Mouse (Mus musculus) c-Kit-positive CD71-positive TER-119-negative erythroid progenitor cells, embryonic 14.5 days (primary cell): ENCODE data around the gene Efcab2.

Experiments
- DNase-seq: peaks from one replicate; pipeline ENCODE4 v3.0.0-alpha.2; 2013; ENCODE audit warnings: low read depth

The Efcab2 gene

DNA sequence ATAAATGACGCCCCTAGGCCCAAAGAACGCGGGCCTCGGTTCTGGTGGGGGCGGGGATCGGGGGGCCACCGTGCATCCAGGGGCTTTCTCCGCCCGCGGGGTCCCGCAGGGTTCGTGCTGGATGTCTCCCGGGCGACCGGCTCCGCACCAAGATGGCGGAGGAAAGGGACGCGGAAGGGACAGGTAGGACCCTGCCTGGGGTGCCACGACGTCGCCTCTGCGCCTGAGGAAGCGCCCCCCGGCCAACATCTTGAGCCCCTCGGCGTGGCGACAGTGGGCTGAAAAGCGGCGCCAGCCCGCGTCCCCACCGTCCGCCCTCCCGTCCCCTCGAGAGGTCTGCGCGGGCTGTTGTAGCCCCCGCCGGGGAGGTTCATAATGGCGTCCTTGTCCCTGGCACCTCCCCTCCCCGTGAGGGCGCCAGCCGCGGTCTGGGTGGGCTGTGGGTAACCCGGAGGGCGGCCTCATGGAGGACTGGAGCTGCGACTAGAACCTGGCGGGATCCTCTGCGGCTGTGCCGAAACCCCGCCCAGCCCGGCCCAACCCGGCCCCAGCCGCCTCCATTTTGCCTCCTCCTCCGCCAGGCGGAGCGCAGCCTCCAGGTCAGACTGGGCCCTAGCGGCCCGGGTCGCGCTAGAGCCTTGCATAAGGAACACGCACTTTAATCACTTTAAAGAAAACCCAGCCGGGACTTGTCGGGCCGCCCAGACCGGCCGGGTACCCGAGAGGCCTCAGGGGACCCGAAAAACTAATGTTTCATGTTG lies at the start of gene Efcab2:
TSS of gene Efcab2 (plus strand) at position 135 of the 761 bp plus-strand sequence.
- DNase-seq: peak; percentile 80

- DNase-seq: no peak
Measured at GRCm38 (mm10) chr1:178357776-178358710, 47.8 kb upstream of the Efcab2 start.

DNA sequence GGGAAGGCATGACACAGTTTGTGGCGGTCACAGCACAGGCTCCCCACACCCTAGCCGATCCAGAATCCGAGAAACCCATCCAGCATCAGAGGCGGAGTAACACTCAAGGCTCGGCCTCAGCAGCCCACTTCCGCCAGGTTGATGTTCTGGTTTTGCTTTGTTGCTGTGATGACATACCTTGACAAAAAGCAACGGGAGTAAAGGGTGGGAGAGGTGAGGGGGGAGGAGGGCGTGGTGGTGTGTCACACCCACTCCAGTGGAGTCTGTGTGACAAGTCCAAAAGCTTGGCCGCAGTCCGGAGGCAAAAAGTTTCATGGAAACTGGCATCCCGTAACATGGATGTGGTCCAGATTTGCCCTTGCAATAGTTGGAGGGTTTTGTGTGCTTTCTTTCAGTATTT lies 45.6 kb upstream of the Efcab2 start:
- no peak for DNase-seq

DNA sequence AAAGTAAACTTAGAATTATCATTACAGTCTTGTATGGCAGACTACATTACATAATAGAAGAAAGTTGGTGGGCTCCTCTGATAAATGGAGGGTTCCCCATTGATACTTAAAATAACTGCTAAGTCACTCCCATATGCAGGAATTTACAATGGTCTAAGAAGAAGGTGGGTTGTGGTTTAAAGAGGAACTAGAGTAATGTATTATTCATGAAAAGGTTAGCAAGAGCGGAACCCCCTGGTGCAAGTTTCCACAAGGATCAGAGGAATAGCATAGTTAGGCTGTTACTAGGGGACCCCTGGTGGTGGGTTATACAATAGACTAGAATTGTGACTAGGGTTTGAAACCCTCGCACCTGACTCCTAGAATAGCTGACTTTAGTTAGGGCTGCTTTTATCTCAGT lies 45.2 kb upstream of the Efcab2 start:
- no peak for DNase-seq

- no peak for DNase-seq
Measured at GRCm38 (mm10) chr1:178365171-178365570, 40.7 kb upstream of the Efcab2 start.

GRCm38 (mm10) chr1:178368121-178368520 lies 37.8 kb upstream of the Efcab2 start:
- DNase-seq: no peak

DNA sequence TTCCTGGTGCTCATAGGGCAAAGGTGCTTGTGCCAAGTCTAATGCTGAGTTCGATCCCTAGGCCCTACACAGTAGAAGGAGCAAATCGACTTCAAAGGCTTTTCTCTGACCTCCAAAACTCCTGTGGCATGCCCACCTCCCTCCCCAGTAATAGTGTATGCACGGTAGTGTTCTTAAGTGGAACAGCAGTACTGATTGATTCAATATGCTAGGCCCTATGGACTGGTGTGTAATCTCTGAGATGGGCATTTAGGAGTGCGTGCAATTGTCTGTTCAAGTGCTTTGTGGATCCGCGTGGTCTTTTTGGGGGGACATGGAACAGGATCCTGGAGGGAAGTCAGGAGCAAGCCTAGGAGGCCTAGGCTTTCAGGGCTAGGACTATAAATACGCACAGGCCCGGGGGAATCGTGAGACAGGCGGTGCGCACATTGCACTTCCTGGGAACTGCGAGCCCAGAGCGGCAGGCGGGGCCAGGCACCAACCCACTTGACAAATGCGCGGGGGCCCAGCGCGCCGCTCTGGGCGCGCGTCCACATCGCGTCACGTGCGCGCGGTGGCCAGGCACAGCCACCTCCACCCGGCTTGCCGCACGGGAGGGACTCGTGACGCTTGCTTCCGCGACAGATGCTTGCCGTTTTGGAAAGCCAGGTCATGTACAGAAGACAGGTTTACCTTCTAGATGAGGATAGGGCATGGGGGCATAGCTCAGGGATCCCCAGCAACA lies 37.2 kb upstream of the Efcab2 start:
- peak; percentile 74 for DNase-seq

- DNase-seq: peak; percentile 47
Measured at GRCm38 (mm10) chr1:178369272-178369651, 36.6 kb upstream of the Efcab2 start.

GRCm38 (mm10) chr1:178372681-178373080 lies 33.2 kb upstream of the Efcab2 start:
- DNase-seq: no peak

DNA sequence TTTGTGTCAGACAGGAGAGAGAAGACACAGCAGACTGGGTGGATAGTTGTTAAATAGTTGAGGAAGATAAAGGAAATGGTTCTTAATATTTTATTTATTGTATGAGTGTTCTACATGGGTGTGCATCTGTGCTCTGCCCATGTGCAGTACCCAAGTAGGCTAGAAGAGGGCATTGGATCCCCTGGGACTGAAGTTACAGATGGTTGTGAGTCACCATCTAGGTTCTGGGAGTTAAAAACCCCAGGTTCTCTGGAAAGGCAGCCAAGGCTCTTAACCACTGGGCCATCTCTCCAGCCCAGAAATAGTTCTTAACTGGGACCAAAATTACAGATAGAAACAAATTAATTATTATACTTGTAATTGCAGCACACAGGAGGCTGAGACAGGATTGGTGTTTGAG lies 30.5 kb upstream of the Efcab2 start:
- no peak for DNase-seq

GRCm38 (mm10) chr1:178376061-178376460 lies 29.8 kb upstream of the Efcab2 start:
- peak; percentile 48 for DNase-seq

DNA sequence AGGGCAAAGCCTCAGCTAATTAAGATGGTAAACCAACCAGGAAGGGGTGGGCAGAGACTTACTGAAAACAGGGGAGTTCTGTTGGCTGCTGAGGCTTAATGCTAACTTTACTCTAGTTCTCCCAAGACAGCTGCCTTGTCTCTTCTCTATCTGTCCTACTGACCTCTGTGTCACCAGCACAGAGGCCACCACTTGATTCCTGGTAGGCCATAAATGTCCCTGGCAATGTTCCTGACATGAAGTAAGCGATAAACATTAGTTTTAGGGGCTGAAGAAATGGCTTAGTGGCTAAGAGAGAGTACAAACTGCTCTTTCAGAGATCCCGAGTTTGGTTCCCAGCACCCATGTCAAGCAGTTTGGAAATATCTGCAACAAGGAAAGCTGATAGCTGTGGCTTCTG lies 29.0 kb upstream of the Efcab2 start:
- no peak for DNase-seq

- no peak for DNase-seq
Measured at GRCm38 (mm10) chr1:178378115-178378514, 27.8 kb upstream of the Efcab2 start.

GRCm38 (mm10) chr1:178379224-178379623 lies 26.7 kb upstream of the Efcab2 start:
- no peak for DNase-seq

DNA sequence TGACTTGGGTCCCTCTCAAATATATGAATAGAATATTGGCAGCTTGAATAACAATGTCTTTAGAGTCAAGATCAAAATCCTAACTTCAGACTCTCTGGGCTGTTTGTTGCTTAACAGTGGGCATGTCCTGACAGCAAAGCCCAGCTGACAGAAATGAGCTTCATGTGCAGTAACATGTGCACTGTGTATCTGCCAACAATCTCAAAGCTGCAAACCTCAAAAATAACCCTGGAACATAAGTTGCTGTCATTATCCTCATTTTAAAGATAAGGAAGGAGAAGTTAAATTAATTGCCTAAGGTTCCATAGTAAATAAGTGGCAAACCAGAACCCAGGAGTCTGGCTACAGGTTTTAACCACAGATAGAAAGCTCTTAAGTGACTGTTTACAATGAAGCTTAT lies 23.7 kb upstream of the Efcab2 start:
- DNase-seq: no peak

DNA sequence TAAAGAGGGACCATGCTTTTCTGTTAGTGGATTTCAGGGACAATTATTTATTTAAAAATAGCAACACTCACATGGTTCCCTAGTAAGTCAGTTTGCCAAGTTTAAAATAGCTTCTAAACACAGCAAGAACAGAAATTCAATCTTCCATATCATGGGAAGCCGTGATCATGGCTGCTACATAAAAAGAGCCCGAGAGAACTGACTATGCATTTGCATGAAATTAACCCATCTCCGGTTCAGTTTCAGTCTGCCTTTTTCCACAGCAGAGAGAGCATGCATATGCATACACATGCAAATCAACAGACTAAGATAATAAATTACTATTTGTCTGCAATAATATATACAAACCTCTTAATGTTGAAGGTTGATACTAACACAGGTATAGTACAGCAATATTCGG lies 17.1 kb upstream of the Efcab2 start:
- no peak for DNase-seq

DNA sequence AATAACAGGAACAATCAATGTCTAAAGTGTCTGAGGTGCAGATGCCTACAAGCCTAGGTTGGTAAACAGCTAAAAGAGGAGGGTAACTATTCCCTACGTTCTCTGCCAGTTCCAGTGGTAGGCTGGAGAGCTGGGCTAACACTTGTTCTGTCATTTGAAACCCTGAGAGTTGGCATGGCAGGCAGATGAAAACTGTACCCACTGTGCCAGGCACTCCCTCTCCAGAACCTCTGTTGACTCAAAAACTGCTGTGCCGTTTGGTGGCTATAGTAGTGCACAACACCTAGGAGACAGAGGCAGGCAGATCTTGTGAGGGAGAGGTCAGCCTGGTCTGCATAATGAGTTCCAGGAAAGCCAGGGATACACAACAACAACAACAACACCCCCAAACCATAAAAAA lies 16.5 kb upstream of the Efcab2 start:
- no peak for DNase-seq

GRCm38 (mm10) chr1:178392970-178393369 lies 12.9 kb upstream of the Efcab2 start:
- no peak for DNase-seq

GRCm38 (mm10) chr1:178395091-178395490 lies 10.8 kb upstream of the Efcab2 start:
- DNase-seq: no peak

- DNase-seq: no peak
Measured at GRCm38 (mm10) chr1:178396383-178396782, 9.5 kb upstream of the Efcab2 start.

GRCm38 (mm10) chr1:178399879-178400278 lies 6.0 kb upstream of the Efcab2 start:
- DNase-seq: no peak

DNA sequence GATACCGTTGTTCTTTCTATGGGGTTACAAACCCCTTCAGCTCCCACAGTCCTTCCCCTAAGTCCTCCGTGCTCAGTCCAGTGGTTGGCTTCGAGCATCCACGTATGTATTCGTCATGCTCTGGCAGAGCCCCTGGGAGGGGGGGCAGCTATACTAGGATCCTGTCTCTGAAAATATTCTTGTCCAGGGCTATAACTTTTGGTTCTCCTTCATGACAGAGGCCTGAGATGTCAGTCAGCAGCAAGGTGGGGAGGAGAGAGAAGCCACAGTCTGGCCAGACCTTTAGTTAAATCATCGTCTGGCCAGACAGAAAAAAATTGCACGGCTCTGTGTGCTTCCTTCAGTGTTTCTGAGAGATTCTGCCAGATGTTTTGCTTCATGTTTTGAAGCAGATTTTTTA lies 5.2 kb upstream of the Efcab2 start:
- no peak for DNase-seq

DNA sequence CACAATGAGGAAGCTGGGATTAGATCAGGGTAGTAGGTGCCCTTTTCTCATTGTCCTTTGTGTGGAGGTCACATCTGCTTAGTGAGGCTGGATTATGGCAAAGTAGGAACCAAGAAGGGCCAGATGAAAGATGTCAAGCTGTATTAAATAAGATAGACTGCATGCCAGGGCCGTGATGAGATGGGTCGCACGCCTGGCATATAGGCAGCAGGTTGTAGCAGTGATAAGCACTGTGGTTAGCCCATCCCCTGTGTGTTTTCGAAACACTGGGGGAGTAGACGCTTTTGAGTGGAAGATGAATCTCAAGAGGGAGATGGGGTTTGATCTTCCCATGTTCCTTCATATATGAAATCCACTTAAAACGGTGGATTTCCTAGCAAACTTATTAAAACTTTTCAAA lies 3.9 kb upstream of the Efcab2 start:
- DNase-seq: peak; percentile 29
